Mouse (Mus musculus): ENCODE data around the gene Alkbh4.

- no peak for TF ChIP-seq CTCF (IDR thresholded peaks at IDR 0.05; ENCODE audit: low read depth)
- TF ChIP-seq EP300 (IDR thresholded peaks at IDR 0.05; ENCODE audit: low read depth) = no peak
Observed at GRCm38 (mm10) chr5:136136292-136136990, 495 bp downstream of the Alkbh4 start.
